Mouse (Mus musculus): ENCODE measurements around the gene Esrrg. TPM values are rescaled to one million over a fixed set of nuclear protein-coding genes. Genes with fewer than 3 reads are reported as not detected.
A peak's percentile ranks its signal among the peaks of the same experiment; 100 is the strongest.

The Esrrg gene
- polyA plus RNA-seq, 1 experiment from 2014 or later: 20.0 TPM

GRCm38 (mm10) chr1:188031276-188031675 is 422.7 kb downstream of the Esrrg start:
- H3K9ac ChIP-seq: no peak overlapping the region
- no peak overlapping the region for H3K4me3 ChIP-seq
- ATAC-seq (replicated peaks; ENCODE audit: insufficient number of reproducible peaks, insufficient read depth, low FRiP score, low read depth): no peak
- 22% methylated on average over 4 of the region's 4 CpGs for WGBS
- H3K4me2 ChIP-seq: no peak overlapping the region
- H3K4me1 ChIP-seq (replicated peaks): peaks cover 6% of the 10 kb centered on the region; the same call in 1 of the 2 replicates
- no peaks in the 10 kb centered on the region for H3K27me3 ChIP-seq
- H3K9me3 ChIP-seq (replicated peaks): no peaks in the 10 kb centered on the region
- H3K27ac ChIP-seq: no peak overlapping the region
- H3K36me3 ChIP-seq: no peaks in the 10 kb centered on the region

GRCm38 (mm10) chr1:188035957-188036356 is 427.4 kb downstream of the Esrrg start:
- no peak for ATAC-seq (replicated peaks; ENCODE audit: insufficient number of reproducible peaks, insufficient read depth, low FRiP score, low read depth)
- Histone ChIP-seq H3K27ac (no peak overlapping the region), H3K9me3 (replicated peaks) (no peaks in the 10 kb centered on the region), H3K36me3 (no peaks in the 10 kb centered on the region; the same call in 1 of the 2 replicates), H3K9ac (no peak overlapping the region), H3K4me3 (no peak overlapping the region), H3K4me2 (no peak overlapping the region), H3K4me1 (replicated peaks) (peaks cover 6% of the 10 kb centered on the region; the same call in 1 of the 2 replicates), H3K27me3 (no peaks in the 10 kb centered on the region)
- WGBS: 38% methylated on average over 8 of the region's 8 CpGs

GRCm38 (mm10) chr1:188046691-188047121 is 438.1 kb downstream of the Esrrg start:
- Histone ChIP-seq H3K4me2 (no peak overlapping the region), H3K9ac (no peak overlapping the region), H3K9me3 (replicated peaks) (no peaks in the 10 kb centered on the region), H3K4me3 (no peak overlapping the region), H3K4me1 (replicated peaks) (no peaks in the 10 kb centered on the region), H3K27ac (no peak overlapping the region), H3K27me3 (no peaks in the 10 kb centered on the region), H3K36me3 (peaks cover 13% of the 10 kb centered on the region)
- no peak for ATAC-seq (replicated peaks; ENCODE audit: insufficient number of reproducible peaks, insufficient read depth, low FRiP score, low read depth)
- WGBS: 76% methylated on average over 6 of the region's 6 CpGs

GRCm38 (mm10) chr1:188047148-188047547 is 438.6 kb downstream of the Esrrg start:
- Histone ChIP-seq H3K4me1 (replicated peaks) (no peaks in the 10 kb centered on the region), H3K27me3 (no peaks in the 10 kb centered on the region), H3K9me3 (replicated peaks) (no peaks in the 10 kb centered on the region), H3K9ac (no peak overlapping the region), H3K4me3 (no peak overlapping the region), H3K27ac (no peak overlapping the region), H3K36me3 (peaks cover 13% of the 10 kb centered on the region), H3K4me2 (no peak overlapping the region)
- no peak for ATAC-seq (replicated peaks; ENCODE audit: insufficient number of reproducible peaks, insufficient read depth, low FRiP score, low read depth)
- 68% methylated on average over 3 of the region's 3 CpGs for WGBS

- H3K4me1 ChIP-seq (replicated peaks): peaks cover 9% of the 10 kb centered on the region
- H3K9ac ChIP-seq: no peak overlapping the region
- no peaks in the 10 kb centered on the region for H3K36me3 ChIP-seq
- no peaks in the 10 kb centered on the region for H3K9me3 ChIP-seq (replicated peaks)
- H3K4me2 ChIP-seq: peak overlapping the region; percentile 56
- H3K27me3 ChIP-seq: no peaks in the 10 kb centered on the region
- peak overlapping the region; percentile 67 for H3K27ac ChIP-seq
- peak overlapping the region; percentile 32 for H3K4me3 ChIP-seq
- WGBS: 48% methylated on average over 3 of the region's 3 CpGs
- peak; percentile 67; the same call in 1 of the 2 replicates for ATAC-seq (replicated peaks; ENCODE audit: insufficient number of reproducible peaks, insufficient read depth, low FRiP score, low read depth)
Observed at GRCm38 (mm10) chr1:188055888-188056287, 447.3 kb downstream of the Esrrg start.

- no peak overlapping the region for H3K27ac ChIP-seq
- 46% methylated on average over 4 of the region's 4 CpGs for WGBS
- no peaks in the 10 kb centered on the region for H3K27me3 ChIP-seq
- H3K4me3 ChIP-seq: no peak overlapping the region
- H3K9ac ChIP-seq: no peak overlapping the region
- H3K4me2 ChIP-seq: no peak overlapping the region
- H3K36me3 ChIP-seq: no peaks in the 10 kb centered on the region
- H3K9me3 ChIP-seq (replicated peaks): no peaks in the 10 kb centered on the region
- ATAC-seq (replicated peaks; ENCODE audit: insufficient number of reproducible peaks, insufficient read depth, low FRiP score, low read depth): no peak
- H3K4me1 ChIP-seq (replicated peaks): peaks cover 9% of the 10 kb centered on the region
Observed at GRCm38 (mm10) chr1:188057892-188058291, 449.3 kb downstream of the Esrrg start.

GRCm38 (mm10) chr1:188059006-188059405 is 450.4 kb downstream of the Esrrg start:
- Histone ChIP-seq H3K9me3 (replicated peaks) (no peaks in the 10 kb centered on the region), H3K4me3 (no peak overlapping the region), H3K4me1 (replicated peaks) (peaks cover 9% of the 10 kb centered on the region), H3K27ac (no peak overlapping the region), H3K27me3 (no peaks in the 10 kb centered on the region), H3K36me3 (no peaks in the 10 kb centered on the region), H3K4me2 (no peak overlapping the region), H3K9ac (no peak overlapping the region)
- WGBS: 83% methylated on average over 6 of the region's 6 CpGs
- no peak for ATAC-seq (replicated peaks; ENCODE audit: insufficient number of reproducible peaks, insufficient read depth, low FRiP score, low read depth)

GRCm38 (mm10) chr1:188060493-188060892 is 451.9 kb downstream of the Esrrg start:
- 88% methylated on average over 7 of the region's 7 CpGs for WGBS
- H3K9me3 ChIP-seq (replicated peaks): no peaks in the 10 kb centered on the region
- H3K4me3 ChIP-seq: no peak overlapping the region
- ATAC-seq (replicated peaks; ENCODE audit: insufficient number of reproducible peaks, insufficient read depth, low FRiP score, low read depth): no peak
- H3K4me2 ChIP-seq: no peak overlapping the region
- no peak overlapping the region for H3K9ac ChIP-seq
- H3K36me3 ChIP-seq: no peaks in the 10 kb centered on the region
- peaks cover 9% of the 10 kb centered on the region for H3K4me1 ChIP-seq (replicated peaks)
- H3K27ac ChIP-seq: no peak overlapping the region
- H3K27me3 ChIP-seq: no peaks in the 10 kb centered on the region

- H3K4me2 ChIP-seq: no peak overlapping the region
- H3K36me3 ChIP-seq: no peaks in the 10 kb centered on the region
- no peaks in the 10 kb centered on the region for H3K4me1 ChIP-seq (replicated peaks)
- H3K4me3 ChIP-seq: no peak overlapping the region
- H3K27ac ChIP-seq: no peak overlapping the region
- no peak overlapping the region for H3K9ac ChIP-seq
- no peaks in the 10 kb centered on the region for H3K9me3 ChIP-seq (replicated peaks)
- WGBS: 53% methylated on average over 9 of the region's 9 CpGs
- H3K27me3 ChIP-seq: no peaks in the 10 kb centered on the region
- ATAC-seq (replicated peaks; ENCODE audit: insufficient number of reproducible peaks, insufficient read depth, low FRiP score, low read depth): no peak
Observed at GRCm38 (mm10) chr1:188068833-188069232, 460.2 kb downstream of the Esrrg start.

- Histone ChIP-seq H3K27ac (no peak overlapping the region), H3K9ac (no peak overlapping the region), H3K9me3 (replicated peaks) (no peaks in the 10 kb centered on the region), H3K4me1 (replicated peaks) (no peaks in the 10 kb centered on the region), H3K27me3 (no peaks in the 10 kb centered on the region), H3K4me3 (no peak overlapping the region), H3K4me2 (no peak overlapping the region), H3K36me3 (no peaks in the 10 kb centered on the region)
- no peak for ATAC-seq (replicated peaks; ENCODE audit: insufficient number of reproducible peaks, insufficient read depth, low FRiP score, low read depth)
Observed at GRCm38 (mm10) chr1:188069849-188070248, 461.3 kb downstream of the Esrrg start.

GRCm38 (mm10) chr1:188077561-188078195 is 469.1 kb downstream of the Esrrg start:
- no peak overlapping the region for H3K4me2 ChIP-seq
- H3K27me3 ChIP-seq: no peaks in the 10 kb centered on the region
- no peak overlapping the region for H3K4me3 ChIP-seq
- 79% methylated on average over 11 of the region's 11 CpGs for WGBS
- H3K9me3 ChIP-seq (replicated peaks): no peaks in the 10 kb centered on the region
- no peaks in the 10 kb centered on the region for H3K36me3 ChIP-seq
- ATAC-seq (replicated peaks; ENCODE audit: insufficient number of reproducible peaks, insufficient read depth, low FRiP score, low read depth): no peak
- H3K4me1 ChIP-seq (replicated peaks): peaks cover 17% of the 10 kb centered on the region
- no peak overlapping the region for H3K9ac ChIP-seq
- no peak overlapping the region for H3K27ac ChIP-seq

GRCm38 (mm10) chr1:188080261-188080875 is 471.8 kb downstream of the Esrrg start:
- ATAC-seq (replicated peaks; ENCODE audit: insufficient number of reproducible peaks, insufficient read depth, low FRiP score, low read depth): no peak
- no peak overlapping the region for H3K4me3 ChIP-seq
- no peaks in the 10 kb centered on the region for H3K27me3 ChIP-seq
- H3K4me2 ChIP-seq: no peak overlapping the region
- no peak overlapping the region for H3K9ac ChIP-seq
- H3K4me1 ChIP-seq (replicated peaks): peaks cover 21% of the 10 kb centered on the region
- no peaks in the 10 kb centered on the region for H3K9me3 ChIP-seq (replicated peaks)
- no peaks in the 10 kb centered on the region for H3K36me3 ChIP-seq
- no peak overlapping the region for H3K27ac ChIP-seq
- WGBS: 43% methylated on average over 12 of the region's 12 CpGs

All from heart, embryonic 15.5 days (tissue).